Mouse (Mus musculus): ENCODE data around the gene Dolk.

DNA sequence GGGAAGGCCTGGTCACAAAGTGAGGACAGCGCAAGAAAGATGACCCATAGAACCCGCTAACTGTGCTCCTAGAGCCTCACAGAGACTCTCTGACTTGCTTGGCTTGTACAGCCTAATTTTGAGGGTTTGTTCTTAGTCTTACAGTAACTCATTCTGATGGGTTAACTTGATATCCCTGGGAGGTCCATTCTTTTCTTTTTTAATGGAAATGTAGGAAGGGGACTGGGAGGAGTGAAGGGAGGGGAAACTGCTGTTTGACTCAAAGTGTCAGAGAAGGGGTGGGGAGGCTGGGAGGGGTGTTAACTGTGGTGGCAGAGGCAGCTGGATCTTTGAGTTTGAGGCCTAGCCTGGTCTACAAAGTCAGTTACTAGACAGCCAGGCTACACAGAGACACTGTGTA, 49.2 kb upstream of the Dolk start:
- TF ChIP-seq TAL1 (IDR thresholded peaks at IDR 0.05; ENCODE audit: low read length) (no peak), GATA1 (IDR thresholded peaks at IDR 0.05; ENCODE audit: low read length) (no peak)

All from erythroblast, embryonic 14.5 days (primary cell).